Mouse (Mus musculus): Measurements from ENCODE around the gene Ezr.

Gene Ezr

DNA sequence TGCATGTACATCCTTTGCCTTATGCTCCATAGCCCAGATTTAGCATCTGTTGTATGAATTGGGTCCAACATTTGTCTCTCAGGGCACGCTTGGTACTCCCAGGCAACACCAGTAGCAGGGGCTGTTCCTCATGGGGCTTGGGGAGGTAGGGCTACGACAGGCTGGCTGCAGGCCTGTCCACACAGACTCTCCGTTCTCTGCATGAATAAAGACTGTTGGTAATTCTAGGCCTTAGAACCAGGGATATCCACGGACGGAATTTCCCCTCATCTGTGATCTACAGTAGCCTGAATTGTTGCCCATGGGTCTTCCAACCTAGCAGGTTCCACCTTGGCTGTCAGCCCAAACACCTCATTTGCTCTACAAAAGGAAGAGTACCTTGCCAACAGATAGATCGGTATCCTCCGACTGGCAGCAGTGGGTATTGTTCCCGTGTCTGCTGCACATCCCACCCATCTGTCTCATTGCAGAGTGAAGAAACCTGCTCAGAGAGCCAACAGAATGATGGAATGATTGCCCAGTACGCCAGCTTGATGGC lies 7.1 kb upstream of the Ezr start:
- in situ Hi-C loops (cut with MseI, MboI), result no loop called here

DNA sequence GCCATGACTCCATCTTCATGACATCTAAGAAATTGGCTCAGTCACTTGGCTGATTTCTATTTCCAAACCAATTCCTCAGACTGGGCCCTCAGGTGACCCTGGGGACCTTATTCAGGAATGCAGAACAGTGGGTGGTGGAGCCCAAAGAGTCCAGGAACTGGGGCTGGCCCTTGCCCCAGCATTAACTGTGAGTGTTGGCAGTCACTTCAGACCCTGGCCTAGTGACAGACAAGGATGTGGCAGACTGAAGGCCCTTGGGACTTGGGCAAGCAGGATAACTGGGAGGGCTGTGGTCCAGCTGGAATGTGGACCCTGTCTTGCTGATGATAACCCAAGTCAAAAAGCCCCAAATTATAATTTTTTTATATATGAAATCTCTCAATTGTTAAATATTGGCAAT lies 6.5 kb upstream of the Ezr start:
- in situ Hi-C loops (cut with MseI, MboI), result no loop called here

DNA sequence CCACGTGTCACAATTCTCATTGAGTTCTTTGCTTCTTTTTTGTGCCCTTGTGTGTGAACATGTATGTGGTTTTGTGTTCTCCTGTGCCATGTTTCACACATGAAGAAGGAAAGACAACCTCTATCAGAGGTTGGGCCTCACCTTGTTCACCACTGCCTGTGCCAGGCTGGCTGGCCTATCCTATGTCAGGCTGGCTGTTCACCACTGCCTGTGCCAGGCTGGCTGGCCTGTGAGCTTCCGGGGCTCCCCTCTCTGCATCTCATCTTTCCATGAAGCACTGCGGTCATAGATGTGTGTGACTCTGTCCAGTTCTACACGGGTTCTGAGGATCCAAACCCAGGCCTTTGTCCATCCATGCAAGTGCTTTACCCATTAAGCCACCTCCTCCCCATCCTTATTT lies 4.7 kb upstream of the Ezr start:
- in situ Hi-C loops (cut with MseI, MboI), result no loop called here

DNA sequence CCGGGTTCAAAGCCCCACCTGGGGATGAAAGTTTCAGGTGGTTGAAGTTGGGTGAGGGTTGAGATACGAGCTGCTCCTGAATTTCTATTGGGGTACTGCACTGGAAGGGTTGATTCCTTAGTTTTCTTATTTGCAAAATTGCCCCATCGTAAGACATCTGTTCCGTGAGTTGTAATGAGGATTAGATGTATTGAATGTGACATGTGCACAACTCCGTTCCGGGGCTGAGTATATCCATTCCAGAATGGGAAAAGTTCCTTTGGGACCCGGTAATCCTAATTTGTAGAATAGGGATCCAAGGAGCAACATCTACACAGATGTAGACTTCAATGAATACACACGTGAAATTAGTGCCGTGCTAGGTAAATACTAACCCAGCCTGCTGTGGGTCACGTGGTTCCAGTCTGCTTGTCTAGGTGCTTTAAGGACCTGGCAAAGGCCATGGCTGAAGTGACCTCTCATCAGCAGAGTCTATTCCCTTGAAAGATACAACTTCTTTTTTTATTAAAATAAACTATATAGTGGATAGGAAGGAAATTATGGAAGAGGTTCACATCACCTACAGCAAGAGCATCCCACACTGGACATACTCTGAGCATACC lies 1.3 kb upstream of the Ezr start:
- in situ Hi-C loops (cut with MseI, MboI), result no loop called here

DNA sequence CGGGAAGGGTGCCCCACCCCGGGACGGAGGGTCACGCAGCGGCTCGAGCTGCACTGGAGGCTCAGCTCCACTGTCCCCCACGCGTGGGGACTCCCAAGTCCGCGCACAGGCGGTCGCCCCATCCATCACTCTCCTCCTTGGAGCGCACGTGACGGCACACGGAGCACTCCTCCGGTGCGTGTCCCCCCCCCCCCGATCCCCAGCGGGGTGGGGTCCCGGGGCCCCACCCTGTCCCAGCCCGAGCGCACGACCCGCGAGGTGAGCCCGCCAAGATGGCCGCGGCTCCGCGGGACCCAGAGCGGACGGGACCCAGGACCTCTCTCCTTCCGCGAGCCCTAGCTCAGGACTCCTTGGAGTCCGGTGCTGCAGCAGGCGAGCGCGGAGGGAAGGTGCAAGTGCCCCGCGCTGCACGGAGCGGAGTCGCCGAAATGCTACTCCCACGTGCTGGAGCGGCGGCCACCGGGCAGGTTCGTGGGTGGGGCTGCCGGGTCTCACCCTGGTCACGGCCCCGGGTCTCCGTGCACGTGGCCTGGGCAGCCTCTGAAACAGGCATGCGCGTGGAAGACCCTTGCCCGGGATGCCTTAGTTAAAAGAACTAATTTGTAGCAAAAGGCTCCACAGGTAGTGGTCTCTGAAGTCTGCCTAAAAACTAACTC lies 550 bp upstream of the Ezr start:
- in situ Hi-C loops (cut with MseI, MboI), result no loop called here

DNA sequence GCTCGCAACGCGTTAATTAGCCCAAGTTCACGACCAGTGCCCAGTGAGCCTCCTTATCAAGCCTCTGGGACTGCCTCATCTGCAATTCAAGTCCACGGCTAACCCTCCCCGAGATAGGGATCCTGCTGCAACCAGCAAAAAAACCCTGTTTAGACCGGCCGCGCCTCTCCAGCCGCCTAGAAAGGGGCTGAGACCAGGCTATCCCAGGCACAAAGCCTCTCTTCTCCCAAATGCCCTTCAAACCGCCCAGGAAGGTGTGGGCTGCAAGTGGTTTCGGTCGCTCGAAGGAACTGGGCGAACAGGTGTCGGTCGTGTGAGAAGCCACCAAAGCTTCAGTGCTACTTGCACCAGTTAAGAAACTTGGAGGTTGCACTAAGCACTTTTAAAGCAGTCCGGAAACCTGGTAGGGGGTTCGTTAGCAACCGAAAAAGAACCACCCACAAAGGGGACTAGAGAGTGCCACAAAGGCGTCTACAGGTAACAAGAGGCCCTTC lies 504 bp downstream of the Ezr start:
- in situ Hi-C loops (cut with MseI, MboI), result no loop called here

DNA sequence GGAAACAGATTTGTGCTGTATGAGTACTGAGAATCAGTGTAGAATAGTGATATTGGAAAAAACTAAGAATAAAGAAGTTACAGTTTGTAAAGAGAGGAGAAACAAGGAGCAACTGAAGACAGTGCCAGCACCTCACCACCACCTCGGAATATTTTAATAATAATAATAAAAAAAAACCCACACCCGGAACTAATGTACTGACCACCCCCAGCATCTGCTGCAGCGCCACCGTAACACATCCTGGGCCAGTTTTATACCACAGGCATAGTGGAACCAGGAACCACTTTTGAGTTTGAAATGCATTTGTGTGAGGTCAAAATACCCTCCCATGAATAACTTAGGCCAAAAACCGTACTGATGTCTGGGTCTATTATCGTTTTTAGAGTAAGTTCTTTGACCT lies 1.3 kb downstream of the Ezr start:
- in situ Hi-C loops (cut with MseI, MboI), result no loop called here

DNA sequence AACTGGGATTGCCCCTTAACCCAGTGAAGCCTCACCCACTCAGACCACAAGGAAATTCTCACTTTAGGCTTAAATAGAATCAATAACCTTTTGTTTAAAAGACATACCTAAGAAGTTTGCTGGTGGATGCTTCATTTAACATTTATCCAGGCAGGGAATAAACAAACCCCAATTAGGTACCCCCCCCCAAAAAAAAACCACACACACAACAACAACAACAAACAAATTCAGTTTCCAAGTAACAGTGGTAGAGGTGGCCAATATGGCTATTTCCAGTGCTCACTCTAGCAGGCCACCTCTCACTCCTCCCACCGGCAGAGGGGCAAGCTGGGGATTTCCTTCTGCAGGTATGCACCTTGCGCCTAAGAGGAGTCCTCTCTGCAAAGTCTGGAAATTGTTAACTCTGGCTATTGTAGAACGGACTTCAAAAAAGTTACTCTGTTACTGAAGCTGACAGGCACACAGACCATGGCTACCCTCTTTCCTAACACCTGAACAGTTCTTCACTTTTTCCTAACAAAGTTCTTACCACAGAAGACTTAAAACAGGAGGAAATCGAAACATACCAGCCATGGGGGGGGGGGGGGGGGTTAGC lies 2.0 kb downstream of the Ezr start:
- in situ Hi-C loops (cut with MseI, MboI), result no loop called here

DNA sequence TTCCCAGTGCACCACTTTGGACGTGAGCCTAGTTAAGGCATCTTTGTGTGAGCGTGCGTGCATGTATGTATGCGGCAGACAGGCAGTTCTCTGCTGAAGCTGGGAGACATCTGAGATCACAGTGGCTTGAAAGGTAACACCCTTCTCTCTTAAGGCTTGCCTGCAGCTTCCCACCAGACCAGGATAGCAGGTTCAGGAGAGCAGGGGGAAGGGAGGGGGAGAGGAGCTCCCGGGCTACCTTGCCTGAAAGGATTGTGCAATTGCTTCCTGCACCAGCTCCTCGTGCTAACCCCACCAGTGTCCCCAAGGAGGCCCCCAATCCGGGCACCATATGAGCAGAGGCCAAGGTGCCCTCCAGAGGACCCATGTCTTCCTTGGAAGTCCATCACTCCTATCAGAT lies 3.0 kb downstream of the Ezr start:
- in situ Hi-C loops (cut with MseI, MboI), result loop anchor here (10.0 kb wide), 1 partner anchor 115 kb away; no protein-coding TSS in a partner anchor

DNA sequence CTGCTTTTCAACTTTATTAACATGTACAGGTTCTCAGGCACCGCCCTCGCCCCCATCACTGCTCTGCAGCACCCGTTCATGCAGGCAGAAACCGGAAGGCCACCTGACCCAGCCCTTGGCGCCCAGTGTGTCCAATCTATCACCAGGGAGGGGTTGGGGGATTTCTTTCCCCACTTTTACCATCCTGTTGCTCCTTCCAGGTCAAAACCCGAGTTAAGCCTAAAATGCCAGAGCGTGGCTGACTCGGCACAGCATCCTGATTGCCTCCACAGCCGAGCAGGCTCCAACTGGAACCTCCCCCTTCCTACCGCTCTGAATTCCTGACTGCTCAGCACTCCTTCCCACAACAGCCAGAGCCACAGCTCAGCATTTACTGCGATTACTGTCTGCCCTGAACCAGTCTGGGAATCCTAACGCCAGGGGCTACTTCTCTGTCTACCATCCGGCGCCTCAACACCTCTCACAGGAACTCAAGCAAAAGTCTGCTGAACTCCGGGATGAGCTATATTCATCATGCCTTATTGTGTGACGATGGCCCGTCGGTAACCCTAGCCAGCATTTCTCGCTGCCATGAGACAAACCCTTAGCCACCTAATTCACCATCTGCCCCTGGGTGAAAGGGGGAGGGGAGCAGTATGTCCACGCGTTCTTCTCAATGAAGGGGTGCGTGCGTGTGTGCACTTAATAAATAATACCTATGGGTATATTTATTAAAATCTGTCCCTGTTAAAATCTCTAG lies 3.6 kb downstream of the Ezr start:
- in situ Hi-C loops (cut with MseI, MboI), result loop anchor here (10.0 kb wide), 1 partner anchor 116 kb away; no protein-coding TSS in a partner anchor

DNA sequence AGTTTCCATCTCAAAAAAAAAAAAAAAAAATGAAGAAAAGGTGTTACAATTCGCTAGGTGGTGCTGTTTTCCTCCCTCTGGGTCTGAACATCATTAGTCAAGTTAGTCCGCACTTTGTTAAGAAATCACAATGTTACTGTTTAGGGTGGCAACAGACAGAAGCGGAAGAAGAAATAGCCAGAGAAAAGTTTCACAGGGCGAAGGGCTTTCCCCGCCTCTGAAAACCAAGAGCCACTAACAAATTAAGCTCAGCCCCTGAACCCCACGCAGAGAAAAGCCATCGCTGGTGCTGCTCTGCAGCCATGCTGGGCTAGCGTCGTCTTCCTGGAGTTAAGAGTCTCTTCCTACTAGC lies 4.3 kb downstream of the Ezr start:
- in situ Hi-C loops (cut with MseI, MboI), result loop anchor here (10.0 kb wide), 1 partner anchor 116 kb away; no protein-coding TSS in a partner anchor

DNA sequence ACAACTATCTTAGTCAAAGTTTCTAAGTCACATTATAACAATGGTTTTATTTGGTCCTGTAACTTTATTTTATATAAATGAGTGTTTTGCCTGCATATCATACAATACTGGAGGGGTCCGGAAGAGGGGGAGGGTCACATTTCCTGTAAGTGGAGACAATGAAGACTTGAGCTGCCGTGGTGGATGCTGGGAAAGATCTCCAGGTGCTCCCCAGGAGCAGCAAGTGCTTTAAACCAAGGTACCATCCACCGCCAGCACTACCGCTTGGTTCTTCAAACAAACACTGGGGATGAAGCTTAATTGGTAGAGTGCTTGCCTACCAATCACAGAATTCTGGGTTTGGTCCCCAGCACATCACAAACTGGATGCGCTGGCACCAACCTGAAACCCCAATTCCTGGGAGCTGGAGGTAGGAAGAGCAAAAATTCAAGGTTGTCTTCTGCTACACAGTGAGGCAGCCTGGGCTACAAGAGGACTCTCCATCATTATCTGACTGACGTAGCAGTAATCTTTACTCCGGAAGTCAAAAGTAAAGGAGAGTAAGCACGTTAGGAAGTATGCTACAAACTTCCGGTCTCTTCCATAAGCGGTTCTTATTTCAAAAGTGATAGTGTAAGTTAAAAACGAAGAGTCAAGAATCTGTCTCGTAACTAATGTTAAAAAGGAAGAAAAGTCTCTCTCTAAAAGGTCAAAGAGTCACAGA lies 4.8 kb downstream of the Ezr start:
- in situ Hi-C loops (cut with MseI, MboI), result loop anchor here (10.0 kb wide), 1 partner anchor 117 kb away; no protein-coding TSS in a partner anchor

DNA sequence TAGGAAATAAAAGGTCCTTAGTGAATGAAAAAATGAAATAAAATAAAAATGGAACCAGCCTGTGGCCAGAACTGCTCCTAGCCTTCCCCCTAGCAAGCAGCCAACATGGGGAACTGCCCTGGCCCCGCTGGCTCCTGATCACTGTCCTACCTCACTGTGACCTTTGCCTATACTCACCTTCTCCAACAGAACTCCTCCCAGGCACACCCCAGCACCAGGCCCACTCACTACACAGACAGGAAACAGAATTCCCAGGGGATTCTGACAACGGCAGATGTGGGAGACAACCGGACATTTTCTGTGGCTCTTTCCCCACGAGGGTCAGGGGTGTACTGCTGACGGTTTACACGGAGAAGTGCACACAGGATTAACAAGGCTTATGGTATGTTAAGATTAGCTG lies 5.5 kb downstream of the Ezr start:
- in situ Hi-C loops (cut with MseI, MboI), result loop anchor here (10.0 kb wide), 1 partner anchor 118 kb away; no protein-coding TSS in a partner anchor

DNA sequence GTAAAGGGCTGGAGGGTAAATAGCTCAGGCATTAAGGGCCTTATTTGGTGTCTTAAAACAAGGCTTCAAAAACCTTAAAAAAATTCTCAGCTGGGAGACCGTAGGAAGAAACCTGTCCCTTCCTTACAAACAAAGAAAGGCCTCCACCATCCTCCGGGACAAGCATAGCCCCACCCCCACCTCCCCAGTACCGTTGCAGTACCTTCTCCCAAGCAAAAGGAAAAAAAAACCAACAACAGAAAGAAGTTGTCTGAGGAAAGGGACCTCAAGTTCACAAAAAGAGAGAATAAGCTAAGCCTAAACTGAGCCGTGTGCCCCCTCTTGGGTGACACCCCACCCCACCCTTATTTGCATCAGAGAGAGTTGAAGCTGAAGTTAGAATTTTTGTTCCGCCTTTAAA lies 6.0 kb downstream of the Ezr start:
- in situ Hi-C loops (cut with MseI, MboI), result loop anchor here (10.0 kb wide), 1 partner anchor 118 kb away; no protein-coding TSS in a partner anchor

DNA sequence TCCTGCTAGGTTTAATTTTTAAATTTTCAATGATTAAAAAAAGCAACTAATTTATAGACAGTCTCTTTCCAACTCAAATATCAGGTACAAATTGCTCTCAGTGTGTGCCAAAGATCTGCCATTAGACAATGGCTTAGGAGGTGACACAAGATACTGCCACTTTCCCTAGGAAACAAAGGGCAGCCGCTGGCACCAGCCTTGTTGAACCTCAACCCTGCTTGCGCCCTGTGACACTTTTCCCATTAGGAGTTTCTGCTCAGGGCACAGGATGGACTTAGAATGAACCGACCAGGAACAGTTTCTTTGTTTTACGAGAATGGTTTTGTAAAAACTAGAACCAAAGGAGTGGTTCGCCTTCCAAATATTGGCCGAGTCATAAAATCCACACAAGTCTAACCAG lies 6.5 kb downstream of the Ezr start:
- in situ Hi-C loops (cut with MseI, MboI), result loop anchor here (10.0 kb wide), 1 partner anchor 119 kb away; no protein-coding TSS in a partner anchor

DNA sequence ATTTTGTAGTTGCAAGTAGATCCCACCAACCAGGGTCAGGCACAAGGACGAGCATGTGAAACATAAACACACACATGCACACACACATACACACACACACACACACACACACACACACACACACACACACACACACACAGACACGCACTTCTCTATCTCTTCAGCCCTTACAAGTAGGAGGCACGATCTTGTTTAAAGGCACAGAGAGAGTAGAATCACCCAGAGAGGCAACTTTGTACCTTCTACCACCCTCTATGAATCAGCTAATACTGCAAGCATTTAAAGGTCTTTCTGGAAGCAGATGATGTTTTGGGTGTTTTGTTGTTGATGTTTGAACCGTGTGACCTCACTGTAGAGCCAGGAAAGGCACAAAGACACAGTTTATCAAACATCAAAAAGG lies 6.9 kb downstream of the Ezr start:
- in situ Hi-C loops (cut with MseI, MboI), result loop anchor here (10.0 kb wide), 1 partner anchor 119 kb away; no protein-coding TSS in a partner anchor

DNA sequence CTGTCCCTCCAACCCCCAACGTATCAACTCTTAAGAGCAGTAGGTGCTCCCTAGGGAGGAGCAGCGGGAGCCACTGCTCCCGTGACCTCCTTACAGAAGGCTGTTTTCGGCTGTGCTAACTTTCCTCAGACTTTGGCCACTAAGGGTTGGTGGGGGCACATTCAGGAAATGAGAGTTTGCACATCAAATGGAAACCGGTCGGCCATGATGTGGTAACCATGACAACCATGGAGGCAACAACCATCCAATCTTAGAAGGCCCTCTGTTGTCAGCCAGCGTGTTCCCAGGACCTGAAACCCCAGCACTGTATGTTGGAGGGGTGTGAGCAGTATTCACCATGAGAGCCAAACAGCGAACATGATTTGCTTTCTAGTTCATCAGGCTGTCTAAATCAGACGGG lies 7.4 kb downstream of the Ezr start:
- in situ Hi-C loops (cut with MseI, MboI), result loop anchor here (10.0 kb wide), 1 partner anchor 120 kb away; no protein-coding TSS in a partner anchor

DNA sequence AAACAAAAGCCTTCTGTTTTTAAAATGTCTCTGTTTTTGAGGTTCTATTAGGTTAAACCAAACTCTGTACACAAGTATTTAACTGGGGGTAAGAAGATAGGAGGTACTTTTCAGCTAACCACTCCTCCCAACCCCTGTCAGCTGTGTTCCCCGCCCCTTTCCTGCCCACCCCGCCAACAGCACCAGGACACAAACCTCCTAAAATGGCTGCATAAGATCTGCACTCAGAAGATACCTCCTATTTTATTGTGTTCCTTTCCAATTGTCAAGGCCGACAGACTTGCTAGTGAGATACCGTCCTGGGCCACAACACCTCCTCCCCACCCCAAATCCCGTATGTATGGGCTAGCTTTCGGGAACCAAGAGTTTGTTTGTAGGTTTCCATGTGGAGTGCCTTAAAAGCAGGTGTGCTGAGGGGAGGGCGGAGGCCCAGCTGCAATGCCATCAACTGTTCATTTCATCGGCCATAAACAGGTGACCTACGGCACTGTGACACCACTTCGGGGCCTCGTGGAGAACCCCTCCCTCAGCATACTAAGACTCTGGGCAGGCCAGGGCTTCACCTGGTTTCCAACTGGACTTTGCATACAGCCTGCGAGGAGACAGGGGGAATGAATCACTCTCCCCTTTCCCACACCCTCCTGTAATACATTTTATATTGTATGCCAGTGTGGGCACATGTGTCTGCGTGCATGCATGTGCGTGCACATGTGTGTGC lies 9.2 kb downstream of the Ezr start:
- in situ Hi-C loops (cut with MseI, MboI), result loop anchor here (10.0 kb wide), 1 partner anchor 121 kb away; no protein-coding TSS in a partner anchor

DNA sequence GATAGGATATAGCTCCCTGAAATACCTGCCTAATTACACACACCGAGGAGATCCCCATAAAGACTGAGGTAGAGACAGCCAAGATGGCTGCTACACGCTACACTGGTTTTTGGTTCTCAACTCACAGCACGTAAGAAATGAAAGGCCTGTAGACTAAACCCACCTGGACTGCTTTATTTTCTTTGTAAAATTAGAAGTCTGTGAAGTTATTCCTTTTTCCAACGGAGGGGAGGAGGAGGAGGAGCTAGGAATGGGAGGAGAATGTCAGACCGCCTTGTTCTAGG lies 10.2 kb downstream of the Ezr start:
- in situ Hi-C loops (cut with MseI, MboI), result loop anchor here (10.0 kb wide), 1 partner anchor 122 kb away; no protein-coding TSS in a partner anchor

Data from mouse trophoblast stem cell (cell line).